Mouse (Mus musculus): ENCODE results near the gene Zfyve19. TPM values are rescaled to one million over a fixed set of nuclear protein-coding genes. Genes with fewer than 3 reads are reported as not detected.

Zfyve19 gene
- polyA plus RNA-seq, 1 experiment = 27.1 TPM

- no peaks in the 10 kb centered on the region for H3K79me3 ChIP-seq (ENCODE audit: low read depth)
- TF ChIP-seq USF1 (IDR thresholded peaks at IDR 0.05; ENCODE audit: low read depth) = no peak
- TF ChIP-seq CTCF (IDR thresholded peaks at IDR 0.05; ENCODE audit: control insufficient read depth, insufficient read depth, insufficient read length) = no peak
- no peak for TF ChIP-seq FOSL1 (IDR thresholded peaks at IDR 0.05; ENCODE audit: insufficient read depth, low read length, poor library complexity, severe bottlenecking)
- no peak for TF ChIP-seq MYOD1 (IDR thresholded peaks at IDR 0.05; ENCODE audit: control insufficient read depth, insufficient read length, low read depth)
- no peak for TF ChIP-seq MYOG (IDR thresholded peaks at IDR 0.05; ENCODE audit: control insufficient read depth, extremely low read depth, insufficient read length)
- no peak for TF ChIP-seq CEBPB (IDR thresholded peaks at IDR 0.05; ENCODE audit: low read depth)
- no peak for TF ChIP-seq MAX (IDR thresholded peaks at IDR 0.05)
- H3K27me3 ChIP-seq (ENCODE audit: control insufficient read depth, insufficient read depth, insufficient read length) = no peaks in the 10 kb centered on the region
- H3K36me3 ChIP-seq (ENCODE audit: control insufficient read depth, insufficient read depth) = no peaks in the 10 kb centered on the region
- no peaks in the 10 kb centered on the region for H3K79me2 ChIP-seq (ENCODE audit: control insufficient read depth, insufficient read depth)
- H3ac ChIP-seq (ENCODE audit: control insufficient read depth, insufficient read length, low read depth) = no peak overlapping the region
- H3K4me3 ChIP-seq (ENCODE audit: insufficient read depth, poor library complexity, severe bottlenecking) = no peak overlapping the region
Observed at GRCm38 (mm10) chr2:119196316-119197108, 11.9 kb upstream of the Zfyve19 start.

- Histone ChIP-seq H3K79me3 (ENCODE audit: low read depth) (no peaks in the 10 kb centered on the region), H3K27me3 (ENCODE audit: control insufficient read depth, insufficient read depth, insufficient read length) (no peaks in the 10 kb centered on the region), H3ac (ENCODE audit: control insufficient read depth, insufficient read length, low read depth) (no peak overlapping the region), H3K36me3 (ENCODE audit: control insufficient read depth, insufficient read depth) (no peaks in the 10 kb centered on the region), H3K79me2 (ENCODE audit: control insufficient read depth, insufficient read depth) (no peaks in the 10 kb centered on the region), H3K4me3 (ENCODE audit: insufficient read depth, poor library complexity, severe bottlenecking) (no peak overlapping the region)
- TF ChIP-seq USF1 (IDR thresholded peaks at IDR 0.05; ENCODE audit: low read depth) = no peak
- no peak for TF ChIP-seq MAX (IDR thresholded peaks at IDR 0.05)
- no peak for TF ChIP-seq MYOG (IDR thresholded peaks at IDR 0.05; ENCODE audit: control insufficient read depth, extremely low read depth, insufficient read length)
Observed at GRCm38 (mm10) chr2:119197493-119197892, 10.9 kb upstream of the Zfyve19 start.

- TF ChIP-seq USF1 (IDR thresholded peaks at IDR 0.05; ENCODE audit: low read depth) (no peak), FOSL1 (IDR thresholded peaks at IDR 0.05; ENCODE audit: insufficient read depth, low read length, poor library complexity, severe bottlenecking) (no peak), MAX (IDR thresholded peaks at IDR 0.05) (no peak), CEBPB (IDR thresholded peaks at IDR 0.05; ENCODE audit: low read depth) (no peak), MYOG (IDR thresholded peaks at IDR 0.05; ENCODE audit: control insufficient read depth, extremely low read depth, insufficient read length) (no peak), MYOD1 (IDR thresholded peaks at IDR 0.05; ENCODE audit: control insufficient read depth, insufficient read length, low read depth) (no peak), CTCF (IDR thresholded peaks at IDR 0.05; ENCODE audit: control insufficient read depth, insufficient read depth, insufficient read length) (no peak)
Observed at GRCm38 (mm10) chr2:119198049-119198448, 10.4 kb upstream of the Zfyve19 start.

DNA sequence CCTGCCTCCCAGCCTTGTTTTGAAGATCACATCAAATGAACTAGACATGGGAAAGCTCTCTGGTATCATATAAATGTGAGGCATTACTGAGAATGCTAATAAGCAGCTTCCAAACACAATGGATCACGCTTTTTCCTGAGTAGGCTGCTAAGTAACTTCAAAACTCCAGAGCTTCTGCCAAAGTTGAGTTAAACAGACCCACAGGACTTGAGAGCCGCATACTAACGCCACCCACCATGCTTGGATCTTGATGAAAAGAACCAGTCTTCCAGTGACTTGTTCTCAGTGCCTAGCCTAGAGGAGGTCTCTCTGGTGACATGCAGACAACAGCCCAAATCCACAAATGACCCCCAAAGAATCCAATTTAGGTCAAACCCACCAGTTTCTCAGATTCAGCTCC is 9.5 kb upstream of the Zfyve19 start:
- Histone ChIP-seq H3K27me3 (ENCODE audit: control insufficient read depth, insufficient read depth, insufficient read length) (no peaks in the 10 kb centered on the region), H3ac (ENCODE audit: control insufficient read depth, insufficient read length, low read depth) (no peak overlapping the region), H3K36me3 (ENCODE audit: control insufficient read depth, insufficient read depth) (no peaks in the 10 kb centered on the region), H3K79me2 (ENCODE audit: control insufficient read depth, insufficient read depth) (no peaks in the 10 kb centered on the region), H3K79me3 (ENCODE audit: low read depth) (no peaks in the 10 kb centered on the region), H3K4me3 (ENCODE audit: insufficient read depth, poor library complexity, severe bottlenecking) (no peak overlapping the region)
- no peak for TF ChIP-seq CEBPB (IDR thresholded peaks at IDR 0.05; ENCODE audit: low read depth)
- TF ChIP-seq MYOD1 (IDR thresholded peaks at IDR 0.05; ENCODE audit: control insufficient read depth, insufficient read length, low read depth) = no peak
- TF ChIP-seq CTCF (IDR thresholded peaks at IDR 0.05; ENCODE audit: control insufficient read depth, insufficient read depth, insufficient read length) = no peak
- no peak for TF ChIP-seq FOSL1 (IDR thresholded peaks at IDR 0.05; ENCODE audit: insufficient read depth, low read length, poor library complexity, severe bottlenecking)
- no peak for TF ChIP-seq MAX (IDR thresholded peaks at IDR 0.05)
- no peak for TF ChIP-seq MYOG (IDR thresholded peaks at IDR 0.05; ENCODE audit: control insufficient read depth, extremely low read depth, insufficient read length)
- no peak for TF ChIP-seq USF1 (IDR thresholded peaks at IDR 0.05; ENCODE audit: low read depth)

More at GRCm38 (mm10) chr2:119198049-119198448, 10.4 kb upstream of the Zfyve19 start:
- no peak overlapping the region for H3K4me3 ChIP-seq (ENCODE audit: insufficient read depth, poor library complexity, severe bottlenecking)
- no peaks in the 10 kb centered on the region for H3K27me3 ChIP-seq (ENCODE audit: control insufficient read depth, insufficient read depth, insufficient read length)
- no peaks in the 10 kb centered on the region for H3K79me2 ChIP-seq (ENCODE audit: control insufficient read depth, insufficient read depth)
- no peaks in the 10 kb centered on the region for H3K79me3 ChIP-seq (ENCODE audit: low read depth)
- no peak overlapping the region for H3ac ChIP-seq (ENCODE audit: control insufficient read depth, insufficient read length, low read depth)
- no peaks in the 10 kb centered on the region for H3K36me3 ChIP-seq (ENCODE audit: control insufficient read depth, insufficient read depth)

- Histone ChIP-seq H3ac (ENCODE audit: control insufficient read depth, insufficient read length, low read depth) (no peak overlapping the region), H3K79me3 (ENCODE audit: low read depth) (peaks cover 8% of the 10 kb centered on the region), H3K36me3 (ENCODE audit: control insufficient read depth, insufficient read depth) (no peaks in the 10 kb centered on the region), H3K27me3 (ENCODE audit: control insufficient read depth, insufficient read depth, insufficient read length) (no peaks in the 10 kb centered on the region), H3K79me2 (ENCODE audit: control insufficient read depth, insufficient read depth) (peaks cover 22% of the 10 kb centered on the region), H3K4me3 (ENCODE audit: insufficient read depth, poor library complexity, severe bottlenecking) (no peak overlapping the region)
- TF ChIP-seq MYOG (IDR thresholded peaks at IDR 0.05; ENCODE audit: control insufficient read depth, extremely low read depth, insufficient read length) (no peak), FOSL1 (IDR thresholded peaks at IDR 0.05; ENCODE audit: insufficient read depth, low read length, poor library complexity, severe bottlenecking) (no peak), USF1 (IDR thresholded peaks at IDR 0.05; ENCODE audit: low read depth) (no peak), MYOD1 (IDR thresholded peaks at IDR 0.05; ENCODE audit: control insufficient read depth, insufficient read length, low read depth) (no peak), CTCF (IDR thresholded peaks at IDR 0.05; ENCODE audit: control insufficient read depth, insufficient read depth, insufficient read length) (no peak), CEBPB (IDR thresholded peaks at IDR 0.05; ENCODE audit: low read depth) (no peak), MAX (IDR thresholded peaks at IDR 0.05) (no peak)
Observed at GRCm38 (mm10) chr2:119202914-119203453, 5.4 kb upstream of the Zfyve19 start.
